Mouse (Mus musculus): ENCODE data around the gene Tnni3. TPM values are rescaled to one million over a fixed set of nuclear protein-coding genes. Genes with fewer than 3 reads are reported as not detected.

Gene Tnni3
- polyA plus RNA-seq, 1 experiment from 2014 or later, result 1.8 TPM

DNA sequence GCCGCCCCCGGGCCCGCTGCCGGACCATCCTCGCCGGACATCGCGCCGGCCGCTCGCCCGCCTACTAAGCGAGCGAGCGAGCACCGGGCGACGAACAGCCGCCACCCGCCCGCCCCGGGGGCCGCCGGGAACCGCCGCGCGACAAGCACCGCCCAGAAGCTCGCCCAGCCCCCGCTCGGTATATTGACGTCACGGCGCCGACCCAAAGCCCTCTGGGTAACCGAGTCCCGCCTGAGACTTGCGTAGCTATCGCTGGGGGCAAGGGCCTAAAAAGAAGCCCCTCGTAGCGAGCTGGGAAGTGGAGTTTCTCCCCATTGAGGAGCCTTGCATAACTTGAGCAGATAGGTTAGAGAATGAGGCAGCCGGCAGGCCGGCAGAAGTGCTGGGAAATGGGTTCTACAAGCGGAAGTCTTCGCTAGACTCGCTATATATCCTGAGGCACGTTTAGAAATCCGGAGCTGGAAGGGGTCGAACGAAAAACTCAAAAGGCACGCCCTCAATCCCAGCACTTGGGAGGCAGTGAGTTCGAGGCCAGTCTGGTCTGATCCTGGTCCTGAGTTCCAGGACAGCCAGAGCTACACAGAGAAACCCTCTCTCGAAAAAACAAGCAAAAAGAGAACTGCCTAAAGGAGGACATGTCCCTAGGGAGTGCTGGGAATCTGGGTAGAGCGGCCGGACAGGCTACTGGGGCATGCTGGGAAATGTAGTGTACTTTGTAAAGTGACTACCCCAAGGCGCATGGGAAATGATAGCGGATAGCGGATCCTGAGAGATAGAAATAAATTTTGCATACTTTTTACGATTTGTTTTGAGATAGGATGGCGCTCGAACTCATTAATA is 22.3 kb downstream of the Tnni3 start, which contains the start of gene Ppp1r12c:
Ppp1r12c (minus strand) TSS at position 123 of the 840 bp plus-strand sequence.
- Histone ChIP-seq H3K4me3 (peak within 1 kb of the TSS; percentile 94), H3K27ac (peak within 1 kb of the TSS; percentile 93), H3K4me1 (peaks cover 43% of the 10 kb centered on the region), H3K36me3 (replicated peaks) (peaks cover 15% of the 10 kb centered on the region), H3K27me3 (ENCODE audit: poor library complexity, severe bottlenecking) (no peaks in the 10 kb centered on the region), H3K9me3 (no peaks in the 10 kb centered on the region)
- under 1% methylated on average over 62 of the region's 62 CpGs for WGBS
- DNase-seq (ENCODE audit: extremely low spot score, low spot score), result peak; percentile 93

DNA sequence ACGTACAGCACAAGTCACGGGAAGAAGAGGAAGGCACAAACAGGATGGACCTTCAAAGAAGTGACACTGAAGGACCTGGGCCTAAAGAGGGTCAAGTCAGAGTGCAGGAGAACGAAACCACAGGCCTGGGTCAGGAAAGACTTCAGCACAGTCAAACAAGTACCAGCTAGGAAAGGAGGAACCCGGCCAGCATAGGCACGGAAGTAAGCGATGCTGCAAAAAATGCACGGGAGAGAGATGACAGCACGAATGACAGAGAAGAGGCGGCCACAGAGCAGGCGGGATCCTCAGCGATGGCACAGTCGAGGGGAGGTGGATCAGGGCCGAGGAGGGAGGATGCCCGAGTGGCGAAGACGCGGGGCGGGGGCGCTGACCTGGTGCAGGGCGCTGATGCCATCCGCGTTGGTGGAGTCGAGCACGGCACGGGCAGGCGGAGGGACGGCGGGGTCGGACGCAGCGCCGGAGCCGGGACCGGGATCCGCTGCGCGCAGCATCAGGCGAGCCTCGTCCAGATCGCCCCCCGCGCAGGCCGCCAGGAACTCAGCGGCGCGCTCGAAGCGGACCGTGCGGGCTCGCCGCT is 23.0 kb downstream of the Tnni3 start:
- Histone ChIP-seq H3K4me1 (peaks cover 43% of the 10 kb centered on the region), H3K36me3 (replicated peaks) (peaks cover 23% of the 10 kb centered on the region), H3K27ac (peak overlapping the region; percentile 93), H3K4me3 (peak overlapping the region; percentile 94), H3K27me3 (ENCODE audit: poor library complexity, severe bottlenecking) (no peaks in the 10 kb centered on the region), H3K9me3 (no peaks in the 10 kb centered on the region)
- WGBS, result under 1% methylated on average over 47 of the region's 52 CpGs
- DNase-seq (ENCODE audit: extremely low spot score, low spot score), result peak; percentile 43

DNA sequence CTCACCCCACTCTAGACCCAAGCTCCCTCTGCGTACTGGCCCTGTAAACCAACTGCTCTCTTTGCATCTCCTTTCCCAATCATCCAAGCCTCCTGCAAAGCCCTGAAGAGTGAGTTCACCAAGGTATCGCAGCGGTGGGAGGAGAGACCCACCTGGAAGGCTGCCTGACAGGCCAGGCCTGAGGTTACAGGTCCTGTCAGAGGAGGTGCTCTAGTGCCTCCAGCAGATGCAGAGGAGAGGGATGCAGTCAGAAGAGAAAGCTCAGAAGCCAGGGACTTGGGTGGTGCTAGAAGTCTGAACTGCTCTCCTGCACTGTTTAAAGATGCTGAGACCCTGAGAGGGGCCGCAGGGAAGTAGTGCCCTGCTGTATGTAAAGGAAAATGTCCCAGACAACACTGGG is 25.0 kb downstream of the Tnni3 start:
- Histone ChIP-seq H3K27ac (0 out of 2 replicates have a peak overlapping the region, but pooled peaks have one; percentile 20), H3K36me3 (replicated peaks) (peaks cover 42% of the 10 kb centered on the region), H3K4me1 (peaks cover 43% of the 10 kb centered on the region), H3K27me3 (ENCODE audit: poor library complexity, severe bottlenecking) (no peaks in the 10 kb centered on the region), H3K4me3 (peak overlapping the region; percentile 94; the same call in 1 of the 2 replicates), H3K9me3 (no peaks in the 10 kb centered on the region)
- DNase-seq (ENCODE audit: extremely low spot score, low spot score), result no peak
- 94% methylated on average over 4 of the region's 4 CpGs for WGBS

DNA sequence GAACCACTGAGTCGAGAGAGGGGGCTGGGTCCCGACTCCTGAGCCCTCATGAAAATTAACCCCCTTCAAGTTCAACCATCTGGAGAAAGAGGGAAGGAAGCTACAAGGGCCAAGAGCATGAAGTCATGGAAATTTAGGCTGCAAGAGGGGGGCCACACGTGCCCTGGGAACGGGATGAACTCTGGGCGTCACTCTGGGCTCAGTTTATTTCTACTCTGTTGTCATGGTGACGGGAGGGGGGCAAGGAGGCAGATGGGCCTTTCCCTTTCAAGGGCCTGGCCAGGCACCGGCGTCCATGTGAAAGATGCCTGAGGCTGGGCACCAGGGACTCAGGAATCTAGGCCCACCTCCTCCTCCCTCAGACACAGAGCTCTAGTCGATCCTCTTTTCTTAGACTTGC is 25.8 kb downstream of the Tnni3 start:
- Histone ChIP-seq H3K27me3 (ENCODE audit: poor library complexity, severe bottlenecking) (no peaks in the 10 kb centered on the region), H3K36me3 (replicated peaks) (peaks cover 50% of the 10 kb centered on the region), H3K4me3 (peak overlapping the region; percentile 94), H3K4me1 (peaks cover 43% of the 10 kb centered on the region), H3K27ac (peak overlapping the region; percentile 20; the same call in 1 of the 2 replicates), H3K9me3 (no peaks in the 10 kb centered on the region)
- WGBS, result 35% methylated on average over 9 of the region's 9 CpGs
- peak; percentile 56 for DNase-seq (ENCODE audit: extremely low spot score, low spot score)

DNA sequence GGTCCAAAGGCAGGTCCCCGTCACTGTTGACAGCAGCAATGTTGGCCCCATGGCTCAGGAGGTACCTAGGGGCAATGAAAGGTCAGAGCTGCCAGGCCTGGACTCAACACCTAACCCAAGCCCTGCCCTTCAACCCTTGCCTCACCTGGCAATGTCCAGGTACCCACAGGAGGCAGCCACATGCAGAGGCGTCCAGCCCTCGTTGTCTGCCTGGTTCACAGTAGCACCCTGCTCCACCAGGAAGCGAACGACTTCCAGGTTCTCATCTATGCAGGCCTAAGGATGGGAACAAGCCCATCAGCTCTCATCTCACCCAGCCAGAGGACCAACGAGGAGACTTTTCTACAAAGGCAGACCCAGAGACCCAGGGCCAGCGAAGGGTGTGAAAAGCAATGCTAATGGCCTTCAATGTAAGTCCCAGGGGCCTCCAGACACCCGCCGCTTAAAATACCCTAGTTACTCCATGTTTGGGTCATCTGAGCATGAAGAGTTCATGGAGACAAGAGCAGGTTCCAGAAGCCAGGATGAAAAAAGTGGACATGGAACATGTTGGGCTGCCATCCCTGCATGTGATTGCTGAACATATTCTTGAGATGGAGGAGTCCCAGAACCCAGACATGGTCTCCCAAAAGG is 26.6 kb downstream of the Tnni3 start:
- H3K4me3 ChIP-seq, result no peak overlapping the region; the same call in 1 of the 2 replicates
- whole genome bisulfite sequencing, result 95% methylated on average over 9 of the region's 9 CpGs
- H3K9me3 ChIP-seq, result no peaks in the 10 kb centered on the region
- no peak for DNase-seq (ENCODE audit: extremely low spot score, low spot score)
- H3K4me1 ChIP-seq, result peaks cover 40% of the 10 kb centered on the region
- no peaks in the 10 kb centered on the region for H3K27me3 ChIP-seq (ENCODE audit: poor library complexity, severe bottlenecking)
- H3K36me3 ChIP-seq (replicated peaks), result peaks cover 59% of the 10 kb centered on the region
- no peak overlapping the region for H3K27ac ChIP-seq

DNA sequence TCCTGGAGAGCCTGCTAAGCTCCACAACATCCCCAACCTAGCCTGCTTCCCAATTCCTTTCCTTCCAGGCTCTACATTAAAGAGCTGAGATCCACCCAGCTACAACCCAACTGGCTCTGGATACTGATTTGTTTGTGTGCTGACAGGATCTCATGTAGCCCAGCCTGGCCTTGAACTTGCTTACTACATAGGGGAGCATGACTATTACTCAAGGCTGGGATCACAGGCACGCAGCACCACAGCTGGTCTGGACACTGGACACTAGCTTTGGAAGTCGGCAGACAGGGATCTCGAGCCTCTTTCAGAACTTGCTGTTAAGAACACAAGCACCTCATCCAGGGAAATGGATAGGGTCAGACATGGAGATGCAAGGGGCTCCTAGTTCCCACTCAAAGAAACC is 27.6 kb downstream of the Tnni3 start:
- Histone ChIP-seq H3K9me3 (no peaks in the 10 kb centered on the region), H3K4me1 (peaks cover 37% of the 10 kb centered on the region), H3K36me3 (replicated peaks) (peaks cover 68% of the 10 kb centered on the region), H3K27me3 (ENCODE audit: poor library complexity, severe bottlenecking) (no peaks in the 10 kb centered on the region), H3K4me3 (no peak overlapping the region), H3K27ac (no peak overlapping the region)
- DNase-seq (ENCODE audit: extremely low spot score, low spot score), result no peak
- 94% methylated on average over 3 of the region's 3 CpGs for WGBS

DNA sequence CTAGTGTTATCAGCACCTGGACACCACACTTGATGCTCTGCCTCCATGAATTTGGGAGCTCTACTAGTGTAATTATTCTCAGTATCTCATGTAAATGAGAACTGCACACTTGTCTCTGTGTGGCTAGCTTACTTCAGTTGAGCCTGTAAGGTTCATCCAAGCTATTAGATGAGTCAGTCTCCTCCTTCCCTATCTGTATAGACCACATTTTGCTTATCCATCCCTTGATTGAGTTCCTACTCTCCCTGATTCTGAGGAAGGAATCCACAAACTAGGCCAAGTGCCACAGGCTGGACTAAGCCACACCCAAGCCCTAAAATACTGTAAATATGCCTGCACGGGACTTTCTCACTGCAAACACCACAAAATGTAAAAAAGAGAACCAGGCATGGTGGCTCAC is 30.0 kb downstream of the Tnni3 start:
- H3K4me3 ChIP-seq, result no peak overlapping the region
- 85% methylated on average over 1 of the region's 1 CpGs for WGBS
- H3K36me3 ChIP-seq (replicated peaks), result peaks cover 89% of the 10 kb centered on the region
- H3K4me1 ChIP-seq, result peaks cover 18% of the 10 kb centered on the region
- H3K9me3 ChIP-seq, result no peaks in the 10 kb centered on the region
- no peak for DNase-seq (ENCODE audit: extremely low spot score, low spot score)
- no peaks in the 10 kb centered on the region for H3K27me3 ChIP-seq (ENCODE audit: poor library complexity, severe bottlenecking)
- H3K27ac ChIP-seq, result no peak overlapping the region

DNA sequence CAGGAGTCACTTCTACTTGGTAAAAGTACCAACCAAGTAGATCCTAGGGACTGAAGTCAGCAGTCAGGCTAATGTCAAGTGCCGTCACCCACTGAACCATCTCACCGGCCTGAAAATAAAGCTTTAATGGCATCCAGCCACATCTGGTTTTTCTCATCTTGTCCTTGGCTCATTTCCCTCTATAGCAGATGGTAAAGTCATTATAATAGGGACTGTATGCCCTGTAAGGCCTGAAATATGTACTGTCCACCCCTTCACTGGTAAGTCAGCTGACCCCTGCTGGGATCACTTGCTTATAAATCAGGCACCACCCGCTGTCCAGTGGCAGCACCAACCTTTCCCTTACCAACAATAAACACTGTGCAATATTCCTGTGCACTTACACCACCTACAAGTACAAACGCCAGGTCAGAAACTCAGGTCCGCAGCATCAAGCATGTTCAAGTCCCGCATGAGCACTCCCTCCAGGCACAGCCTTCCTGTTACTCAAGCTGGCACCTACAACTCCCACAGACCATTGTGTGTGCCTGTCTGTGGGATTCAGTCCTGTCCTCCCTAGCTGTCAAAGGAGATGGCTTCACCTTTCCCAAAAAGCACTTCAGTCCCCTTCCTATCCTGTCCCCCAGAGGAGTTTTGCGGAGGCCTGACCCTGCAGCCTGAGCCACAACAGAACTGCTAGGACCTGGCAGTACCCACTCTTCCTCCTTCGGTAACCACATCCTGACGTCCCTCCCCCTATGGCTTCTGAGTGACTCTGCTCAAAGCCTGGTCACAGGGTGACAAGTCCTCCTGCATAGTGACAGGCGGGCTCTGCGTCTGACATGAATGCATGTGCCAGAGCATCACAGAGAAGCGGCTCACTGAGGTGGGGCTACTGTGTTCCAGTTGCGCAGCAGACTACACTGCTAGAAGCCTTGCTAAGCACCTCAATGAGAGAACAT is 31.5 kb downstream of the Tnni3 start:
- Histone ChIP-seq H3K27ac (no peak overlapping the region), H3K4me1 (peaks cover 3% of the 10 kb centered on the region; the same call in 1 of the 2 replicates)

DNA sequence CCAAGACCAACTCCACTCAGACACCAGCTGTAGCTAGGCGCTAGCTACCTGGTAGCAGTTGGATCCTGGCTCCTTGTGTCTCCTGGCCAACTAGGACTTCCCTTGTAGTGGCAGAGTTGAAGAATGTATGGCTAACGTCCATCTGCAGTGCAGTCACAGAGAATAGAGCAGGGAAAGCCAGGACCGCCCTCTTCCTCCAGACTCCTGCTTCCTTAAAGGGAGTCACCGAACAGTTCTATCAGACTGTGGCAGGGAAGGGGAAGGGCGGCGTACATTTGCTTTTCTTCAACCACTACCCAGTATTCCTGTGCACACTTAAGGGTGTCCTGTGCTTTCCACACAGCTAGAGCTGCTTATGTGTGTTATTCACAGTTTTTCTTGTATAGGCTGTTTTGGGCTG is 32.7 kb downstream of the Tnni3 start:
- H3K27ac ChIP-seq, result no peak overlapping the region
- 94% methylated on average over 6 of the region's 6 CpGs for WGBS
- H3K36me3 ChIP-seq (replicated peaks), result peaks cover 100% of the 10 kb centered on the region
- no peak overlapping the region for H3K4me3 ChIP-seq
- H3K4me1 ChIP-seq, result no peaks in the 10 kb centered on the region
- no peaks in the 10 kb centered on the region for H3K27me3 ChIP-seq (ENCODE audit: poor library complexity, severe bottlenecking)
- no peak for DNase-seq (ENCODE audit: extremely low spot score, low spot score)
- no peaks in the 10 kb centered on the region for H3K9me3 ChIP-seq

More for the DNA sequence above, 31.5 kb downstream of the Tnni3 start:
- 93% methylated on average over 13 of the region's 13 CpGs for WGBS
- H3K36me3 ChIP-seq (replicated peaks), result peaks cover 100% of the 10 kb centered on the region
- H3K4me3 ChIP-seq, result no peak overlapping the region
- no peak for DNase-seq (ENCODE audit: extremely low spot score, low spot score)
- H3K9me3 ChIP-seq, result no peaks in the 10 kb centered on the region
- H3K27me3 ChIP-seq (ENCODE audit: poor library complexity, severe bottlenecking), result no peaks in the 10 kb centered on the region

DNA sequence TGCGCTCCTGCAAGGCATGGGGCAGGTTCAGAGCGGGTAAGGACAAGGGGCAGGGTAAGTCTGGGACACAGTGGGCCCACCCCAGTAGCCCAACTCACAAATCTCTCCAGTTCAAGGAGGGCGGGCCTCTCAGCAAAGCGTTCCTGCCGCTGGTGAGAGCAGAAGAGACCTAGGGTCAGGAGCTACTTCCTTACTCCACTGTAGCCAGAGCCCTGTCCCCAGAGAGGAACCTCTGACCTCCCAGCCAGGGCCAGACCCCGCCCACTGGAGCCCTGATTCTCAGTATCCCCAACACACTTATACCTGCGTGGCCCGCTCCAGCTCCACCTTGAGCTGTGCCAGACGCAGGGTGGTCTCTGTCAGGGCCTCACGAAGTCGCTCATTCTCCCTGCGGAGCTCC is 41.7 kb downstream of the Tnni3 start:
- Histone ChIP-seq H3K4me3 (no peak overlapping the region), H3K36me3 (replicated peaks) (peaks cover 66% of the 10 kb centered on the region), H3K27me3 (ENCODE audit: poor library complexity, severe bottlenecking) (peaks cover 7% of the 10 kb centered on the region), H3K9me3 (0 out of 2 replicates have a peak, but pooled peaks cover 6% of the 10 kb centered on the region), H3K4me1 (peaks cover 24% of the 10 kb centered on the region), H3K27ac (no peak overlapping the region)
- DNase-seq (ENCODE audit: extremely low spot score, low spot score), result no peak
- 92% methylated on average over 12 of the region's 12 CpGs for WGBS

DNA sequence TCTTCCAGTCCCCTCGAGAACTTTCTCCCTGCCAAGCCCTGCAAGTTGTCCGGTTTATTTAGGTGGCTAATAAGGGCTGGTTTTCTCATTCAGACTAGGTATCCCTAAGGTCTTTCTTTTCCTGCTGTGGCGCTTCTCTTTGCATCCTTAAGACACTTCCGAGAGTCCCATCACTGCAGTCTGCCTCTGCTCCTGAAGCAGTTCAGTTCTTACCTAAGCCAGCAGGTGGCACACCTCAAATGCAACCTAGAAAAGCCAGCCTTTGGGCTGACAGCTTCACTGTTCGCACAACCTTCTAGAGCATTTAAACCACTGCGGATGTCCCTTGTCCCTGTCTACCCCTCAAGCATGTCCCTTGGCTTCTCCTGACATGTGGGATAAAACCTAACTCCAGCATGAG is 44.4 kb downstream of the Tnni3 start:
- DNase-seq (ENCODE audit: extremely low spot score, low spot score), result peak; percentile 56
- peaks cover 31% of the 10 kb centered on the region for H3K27me3 ChIP-seq (ENCODE audit: poor library complexity, severe bottlenecking)
- peak overlapping the region; percentile 65; the same call in 1 of the 2 replicates for H3K4me3 ChIP-seq
- peaks cover 25% of the 10 kb centered on the region for H3K4me1 ChIP-seq
- peaks cover 40% of the 10 kb centered on the region for H3K36me3 ChIP-seq (replicated peaks)
- 26% methylated on average over 6 of the region's 6 CpGs for WGBS
- no peak overlapping the region for H3K27ac ChIP-seq
- H3K9me3 ChIP-seq, result 0 out of 2 replicates have a peak, but pooled peaks cover 6% of the 10 kb centered on the region

DNA sequence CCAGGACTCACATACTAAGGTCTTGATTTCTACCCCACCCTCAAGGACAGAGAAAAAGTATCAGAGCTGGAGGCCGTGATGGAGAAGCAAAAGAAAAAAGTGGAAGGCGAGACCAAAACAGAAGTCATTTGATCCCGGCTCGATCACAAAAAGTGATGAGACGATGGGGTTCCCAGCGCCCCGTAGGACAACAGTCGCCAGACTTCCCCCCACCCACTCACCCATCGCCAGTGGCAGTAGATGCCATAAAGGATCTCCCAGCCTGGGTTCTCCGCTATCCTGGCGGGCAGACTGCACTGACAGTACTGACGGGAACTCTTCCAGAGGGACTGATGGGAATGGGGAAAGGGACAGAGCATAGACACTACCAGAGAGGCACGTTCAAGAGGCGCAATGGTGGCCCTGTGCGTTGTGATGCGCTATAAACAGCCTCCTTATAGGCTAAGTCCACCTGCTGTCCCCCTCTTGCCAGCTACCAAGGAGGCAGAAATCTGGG is 45.2 kb downstream of the Tnni3 start:
- H3K4me1 ChIP-seq, result peaks cover 29% of the 10 kb centered on the region
- 0 out of 2 replicates have a peak, but pooled peaks cover 6% of the 10 kb centered on the region for H3K9me3 ChIP-seq
- peak overlapping the region; percentile 93 for H3K27ac ChIP-seq
- H3K4me3 ChIP-seq, result peak overlapping the region; percentile 65
- H3K27me3 ChIP-seq (ENCODE audit: poor library complexity, severe bottlenecking), result peaks cover 39% of the 10 kb centered on the region
- WGBS, result 2% methylated on average over 16 of the region's 16 CpGs
- H3K36me3 ChIP-seq (replicated peaks), result peaks cover 32% of the 10 kb centered on the region
- DNase-seq (ENCODE audit: extremely low spot score, low spot score), result no peak

Measured in forebrain, embryonic 10.5 days (tissue).